Mouse (Mus musculus): ENCODE results near the gene Cog2. TPM values are rescaled to one million over a fixed set of nuclear protein-coding genes. Genes with fewer than 3 reads are reported as not detected.

The Cog2 gene
- 37.5 to 55.4 TPM (median 46.8 TPM) in 4 replicates for total RNA-seq (2023)

GRCm38 (mm10) chr8:124520249-124521080 lies at the start of gene Cog2:
TSS of gene Cog2 (plus strand) at chr8:124520767.

GRCm38 (mm10) chr8:124569593-124569992 lies 49.0 kb downstream of the Cog2 start, which contains the start of gene Agt:
TSS of gene Agt (minus strand) at chr8:124569706.

GRCm38 (mm10) chr8:124575811-124576210 lies 55.2 kb downstream of the Cog2 start, which contains the start of gene Capn9:
TSS of gene Capn9 (plus strand) at chr8:124576111.

Other genes with a start within 250 kb of the Cog2 start
- not detected in 4 replicates for gene Pgbd5, start 81.1 kb upstream of the Cog2 start, total RNA-seq (2023)
- gene Agt, start 48.9 kb downstream of the Cog2 start, total RNA-seq (2023): not detected in 4 replicates
- gene Capn9, start 55.3 kb downstream of the Cog2 start, total RNA-seq (2023): not detected in 4 replicates
- gene 2310022B05Rik, start 142.6 kb downstream of the Cog2 start, total RNA-seq (2023): 7.2 to 10.0 TPM (median 8.4 TPM) in 4 replicates
- 79.7 to 95.6 TPM (median 83.2 TPM) in 4 replicates for gene Ttc13, start 201.2 kb downstream of the Cog2 start, total RNA-seq (2023)
- gene Arv1, start 201.4 kb downstream of the Cog2 start, total RNA-seq (2023): 17.0 to 23.3 TPM (median 19.7 TPM) in 4 replicates
- 0.73 TPM in 1 of 4 replicates, not detected in the others for gene Fam89a, start 231.1 kb downstream of the Cog2 start, total RNA-seq (2023)